Mouse (Mus musculus): ENCODE data around the gene Dstn. TPM values are rescaled to one million over a fixed set of nuclear protein-coding genes. Genes with fewer than 3 reads are reported as not detected.

Gene Dstn
- total and polyA plus RNA-seq, 2 experiments from 2014 or later, result 244 to 413 TPM

DNA sequence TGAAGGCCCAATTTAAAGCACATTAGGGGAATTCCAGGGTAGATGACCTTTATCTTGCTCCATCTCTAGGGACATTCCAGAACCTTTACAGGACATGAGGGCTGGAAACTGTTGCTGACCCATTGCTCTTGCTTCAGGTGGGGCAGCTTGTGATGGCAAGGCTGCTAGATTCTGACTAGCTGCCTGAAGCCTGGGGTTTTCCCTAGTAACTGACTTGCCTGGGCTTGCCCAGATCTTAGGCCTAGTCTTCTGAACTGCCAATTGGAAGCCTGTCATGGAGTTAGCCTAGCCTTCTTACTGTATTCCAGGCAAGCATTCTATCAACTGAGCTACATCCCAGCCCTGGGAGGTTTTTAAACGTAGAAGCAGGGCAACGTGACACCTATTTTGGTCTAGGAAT lies 5.9 kb upstream of the Dstn start:
- 88% methylated on average over 2 of the region's 2 CpGs for WGBS
- no peak for TF ChIP-seq CTCF (IDR thresholded peaks at IDR 0.05)

DNA sequence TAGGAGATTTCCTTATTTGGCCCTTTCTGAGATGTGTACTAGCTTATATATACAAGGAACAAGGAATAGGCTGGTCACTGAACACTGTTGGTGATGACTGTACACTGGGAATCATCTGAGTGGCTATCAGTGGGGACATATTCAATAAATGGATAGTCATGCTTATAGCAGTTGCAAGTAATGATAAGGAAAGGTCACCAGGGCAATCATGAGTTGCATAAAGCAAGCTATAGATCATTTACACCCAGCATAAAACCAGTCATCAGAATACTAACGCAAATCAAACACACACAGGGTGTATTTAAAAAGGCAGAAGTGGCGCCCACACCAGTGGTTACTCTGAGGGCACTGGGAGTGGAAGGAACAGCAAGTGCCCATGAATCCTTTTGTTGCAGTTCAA lies 2.9 kb upstream of the Dstn start:
- ATAC-seq (ENCODE audit: low FRiP score) (no peak), DNase-seq (ENCODE audit: low spot score) (no peak)
- H3K4me3 ChIP-seq (ENCODE audit: low read depth, low read length), result no peak overlapping the region
- 97% methylated on average over 2 of the region's 2 CpGs for WGBS
- no peaks in the 10 kb centered on the region for H3K36me3 ChIP-seq (ENCODE audit: insufficient read depth, low read length)
- H3K4me1 ChIP-seq (ENCODE audit: insufficient read depth, low read length), result peaks cover 5% of the 10 kb centered on the region
- H3K9me3 ChIP-seq (ENCODE audit: low read length), result no peaks in the 10 kb centered on the region
- H3K9ac ChIP-seq (replicated peaks; ENCODE audit: low read length, poor library complexity, severe bottlenecking), result no peak overlapping the region
- H3K27me3 ChIP-seq (ENCODE audit: insufficient read depth, low read length), result no peaks in the 10 kb centered on the region
- no peak for TF ChIP-seq CTCF (IDR thresholded peaks at IDR 0.05)
- no peak overlapping the region for H3K4me2 ChIP-seq (ENCODE audit: low read depth, low read length, poor library complexity, severe bottlenecking)
- H3K27ac ChIP-seq (ENCODE audit: low read depth, low read length), result no peak overlapping the region

More for the DNA sequence above, 5.9 kb upstream of the Dstn start:
- Histone ChIP-seq H3K4me1 (ENCODE audit: insufficient read depth, low read length) (no peaks in the 10 kb centered on the region), H3K36me3 (ENCODE audit: insufficient read depth, low read length) (no peaks in the 10 kb centered on the region), H3K27ac (ENCODE audit: low read depth, low read length) (no peak overlapping the region), H3K9me3 (ENCODE audit: low read length) (no peaks in the 10 kb centered on the region), H3K9ac (replicated peaks; ENCODE audit: low read length, poor library complexity, severe bottlenecking) (no peak overlapping the region), H3K4me2 (ENCODE audit: low read depth, low read length, poor library complexity, severe bottlenecking) (no peak overlapping the region), H3K4me3 (ENCODE audit: low read depth, low read length) (no peak overlapping the region), H3K27me3 (ENCODE audit: insufficient read depth, low read length) (no peaks in the 10 kb centered on the region)
- no peak for ATAC-seq (ENCODE audit: low FRiP score)
- DNase-seq (ENCODE audit: low spot score), result no peak

DNA sequence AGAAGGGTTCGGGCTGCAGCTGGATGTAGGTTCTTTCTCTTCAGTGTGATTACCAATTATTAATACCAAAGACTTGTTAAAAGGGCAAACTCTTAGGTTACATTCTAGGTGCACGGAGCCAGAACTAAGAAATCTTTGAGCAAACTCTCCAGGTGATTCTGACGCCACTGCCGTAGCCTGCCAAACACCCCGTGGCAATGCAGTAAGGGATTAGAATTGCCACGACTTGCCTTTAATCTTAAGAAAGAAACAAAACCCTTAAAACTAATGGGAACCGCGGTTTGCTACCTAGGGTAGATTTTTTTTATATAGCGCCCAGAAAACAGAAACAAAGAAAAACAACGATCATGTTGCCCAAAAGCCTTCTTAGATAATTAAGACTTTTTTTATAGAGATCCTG lies 899 bp upstream of the Dstn start:
- WGBS, result 8% methylated on average over 10 of the region's 10 CpGs
- no peaks in the 10 kb centered on the region for H3K9me3 ChIP-seq (ENCODE audit: low read length)
- H3K4me1 ChIP-seq (ENCODE audit: insufficient read depth, low read length), result peaks cover 15% of the 10 kb centered on the region
- H3K9ac ChIP-seq (replicated peaks; ENCODE audit: low read length, poor library complexity, severe bottlenecking), result peak overlapping the region; percentile 94
- no peaks in the 10 kb centered on the region for H3K27me3 ChIP-seq (ENCODE audit: insufficient read depth, low read length)
- ATAC-seq (ENCODE audit: low FRiP score) (no peak), DNase-seq (ENCODE audit: low spot score) (no peak)
- no peaks in the 10 kb centered on the region for H3K36me3 ChIP-seq (ENCODE audit: insufficient read depth, low read length)
- H3K27ac ChIP-seq (ENCODE audit: low read depth, low read length), result peak overlapping the region; percentile 94
- no peak for TF ChIP-seq CTCF (IDR thresholded peaks at IDR 0.05)
- peak overlapping the region; percentile 78 for H3K4me2 ChIP-seq (ENCODE audit: low read depth, low read length, poor library complexity, severe bottlenecking)
- H3K4me3 ChIP-seq (ENCODE audit: low read depth, low read length), result peak overlapping the region; percentile 89

DNA sequence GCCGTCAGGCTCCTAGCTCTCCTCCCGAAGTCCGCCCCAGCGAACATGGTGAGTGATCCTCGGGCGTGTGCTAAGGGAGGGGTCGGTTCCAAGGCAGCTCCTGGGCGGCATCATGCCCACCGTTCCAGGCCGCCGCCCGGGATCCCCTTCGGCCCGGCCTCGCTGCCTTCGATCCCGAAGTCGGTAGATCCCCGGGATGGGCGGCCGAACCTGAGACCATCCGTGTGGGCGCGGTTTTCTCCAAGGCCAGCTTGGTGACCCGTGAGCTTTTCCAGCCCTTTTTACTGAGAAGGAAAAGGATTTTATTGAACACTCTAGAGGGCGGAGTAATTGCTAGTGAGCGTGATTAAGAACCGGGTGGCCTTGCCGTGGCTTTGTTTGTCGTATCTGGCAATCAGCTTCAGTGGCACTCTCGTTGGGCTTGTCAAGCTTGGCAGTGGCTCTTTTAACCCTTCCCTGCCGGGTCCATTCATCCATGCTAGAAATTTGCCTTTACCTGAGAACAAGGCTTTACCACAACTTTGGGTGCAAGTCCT lies 548 bp downstream of the Dstn start:
- ATAC-seq (ENCODE audit: low FRiP score), result peak; percentile 48
- peak overlapping the region; percentile 94 for H3K27ac ChIP-seq (ENCODE audit: low read depth, low read length)
- no peaks in the 10 kb centered on the region for H3K36me3 ChIP-seq (ENCODE audit: insufficient read depth, low read length)
- 0% methylated on average over 32 of the region's 32 CpGs for WGBS
- H3K9ac ChIP-seq (replicated peaks; ENCODE audit: low read length, poor library complexity, severe bottlenecking), result peak overlapping the region; percentile 94
- peaks cover 15% of the 10 kb centered on the region for H3K4me1 ChIP-seq (ENCODE audit: insufficient read depth, low read length)
- peak overlapping the region; percentile 78 for H3K4me2 ChIP-seq (ENCODE audit: low read depth, low read length, poor library complexity, severe bottlenecking)
- no peaks in the 10 kb centered on the region for H3K27me3 ChIP-seq (ENCODE audit: insufficient read depth, low read length)
- DNase-seq (ENCODE audit: low spot score), result peak; percentile 79
- no peaks in the 10 kb centered on the region for H3K9me3 ChIP-seq (ENCODE audit: low read length)
- peak overlapping the region; percentile 89 for H3K4me3 ChIP-seq (ENCODE audit: low read depth, low read length)
- TF ChIP-seq CTCF (IDR thresholded peaks at IDR 0.05), result no peak

DNA sequence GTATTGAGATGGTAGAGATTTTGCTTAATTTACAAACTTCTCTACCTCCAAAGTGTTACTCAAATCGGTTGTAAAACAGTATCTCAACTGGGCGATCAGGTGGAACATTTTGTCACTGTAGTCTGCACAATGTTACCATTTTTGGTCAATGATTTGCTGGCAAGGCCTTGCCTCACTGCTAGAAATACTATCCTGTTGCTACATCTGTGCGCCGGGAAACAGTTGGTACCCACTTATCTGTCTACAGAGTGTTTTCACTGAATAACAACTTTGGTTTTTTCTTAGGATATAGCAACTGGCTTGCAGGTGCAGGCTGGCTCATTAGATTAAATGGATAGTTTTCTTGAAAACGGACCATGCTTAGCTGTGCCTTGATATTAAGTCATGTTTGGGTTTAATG lies 1.1 kb downstream of the Dstn start:
- H3K36me3 ChIP-seq (ENCODE audit: insufficient read depth, low read length), result no peaks in the 10 kb centered on the region
- H3K27ac ChIP-seq (ENCODE audit: low read depth, low read length), result peak overlapping the region; percentile 94
- ATAC-seq (ENCODE audit: low FRiP score), result no peak
- TF ChIP-seq CTCF (IDR thresholded peaks at IDR 0.05), result no peak
- peaks cover 15% of the 10 kb centered on the region for H3K4me1 ChIP-seq (ENCODE audit: insufficient read depth, low read length)
- H3K4me2 ChIP-seq (ENCODE audit: low read depth, low read length, poor library complexity, severe bottlenecking), result peak overlapping the region; percentile 78
- peak overlapping the region; percentile 94 for H3K9ac ChIP-seq (replicated peaks; ENCODE audit: low read length, poor library complexity, severe bottlenecking)
- no peaks in the 10 kb centered on the region for H3K9me3 ChIP-seq (ENCODE audit: low read length)
- no peak for DNase-seq (ENCODE audit: low spot score)
- 9% methylated on average over 5 of the region's 5 CpGs for WGBS
- peak overlapping the region; percentile 89 for H3K4me3 ChIP-seq (ENCODE audit: low read depth, low read length)
- no peaks in the 10 kb centered on the region for H3K27me3 ChIP-seq (ENCODE audit: insufficient read depth, low read length)

DNA sequence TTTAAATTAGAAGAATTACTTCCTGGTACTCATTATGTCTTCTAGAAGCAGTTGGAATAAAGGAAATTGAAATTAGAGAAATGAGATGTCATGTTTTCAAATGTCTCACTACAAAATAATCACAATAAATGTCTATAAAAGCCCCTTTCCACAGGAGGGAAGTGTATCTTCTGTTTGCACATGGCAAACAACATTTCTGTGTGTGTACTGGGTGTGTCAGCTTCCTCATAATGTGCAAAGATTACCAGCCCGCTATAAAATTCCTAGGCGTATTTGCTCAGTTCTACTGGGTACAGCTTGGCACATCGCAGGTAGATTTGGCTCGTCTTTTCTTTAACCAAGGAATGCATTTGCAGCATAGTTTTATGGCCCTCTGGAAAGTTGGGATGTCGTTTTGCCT lies 2.5 kb downstream of the Dstn start:
- DNase-seq (ENCODE audit: low spot score) (no peak), ATAC-seq (ENCODE audit: low FRiP score) (no peak)
- no peak for TF ChIP-seq CTCF (IDR thresholded peaks at IDR 0.05)
- Histone ChIP-seq H3K36me3 (ENCODE audit: insufficient read depth, low read length) (no peaks in the 10 kb centered on the region), H3K4me3 (ENCODE audit: low read depth, low read length) (peak overlapping the region; percentile 89; the same call in 1 of the 2 replicates), H3K9me3 (ENCODE audit: low read length) (no peaks in the 10 kb centered on the region), H3K4me2 (ENCODE audit: low read depth, low read length, poor library complexity, severe bottlenecking) (peak overlapping the region; percentile 78), H3K9ac (replicated peaks; ENCODE audit: low read length, poor library complexity, severe bottlenecking) (no peak overlapping the region), H3K4me1 (ENCODE audit: insufficient read depth, low read length) (peaks cover 15% of the 10 kb centered on the region), H3K27me3 (ENCODE audit: insufficient read depth, low read length) (no peaks in the 10 kb centered on the region), H3K27ac (ENCODE audit: low read depth, low read length) (no peak overlapping the region)
- WGBS, result 89% methylated on average over 5 of the region's 5 CpGs
